Mouse (Mus musculus) C2C12 (cell line): ENCODE results near the gene Arrdc2.

Experiments used
- CEBPB ChIP-seq: IDR thresholded peaks from one replicate; pipeline ENCODE4 v1.6.1; 2011; ENCODE audit warnings: low read depth, mild to moderate bottlenecking, control low read depth, moderate library complexity
- CTCF ChIP-seq: IDR thresholded peaks from one replicate; pipeline ENCODE4 v1.5.1; 2011; ENCODE audit not compliant: control insufficient read depth, insufficient read depth, insufficient read length
- MAX ChIP-seq: IDR thresholded peaks from one replicate; pipeline ENCODE4 v1.6.1; 2011; ENCODE audit warnings: mild to moderate bottlenecking, control low read depth
- USF1 ChIP-seq: IDR thresholded peaks from one replicate; pipeline ENCODE4 v1.6.1; 2011; ENCODE audit warnings: low read depth, mild to moderate bottlenecking, control low read depth, moderate library complexity

DNA sequence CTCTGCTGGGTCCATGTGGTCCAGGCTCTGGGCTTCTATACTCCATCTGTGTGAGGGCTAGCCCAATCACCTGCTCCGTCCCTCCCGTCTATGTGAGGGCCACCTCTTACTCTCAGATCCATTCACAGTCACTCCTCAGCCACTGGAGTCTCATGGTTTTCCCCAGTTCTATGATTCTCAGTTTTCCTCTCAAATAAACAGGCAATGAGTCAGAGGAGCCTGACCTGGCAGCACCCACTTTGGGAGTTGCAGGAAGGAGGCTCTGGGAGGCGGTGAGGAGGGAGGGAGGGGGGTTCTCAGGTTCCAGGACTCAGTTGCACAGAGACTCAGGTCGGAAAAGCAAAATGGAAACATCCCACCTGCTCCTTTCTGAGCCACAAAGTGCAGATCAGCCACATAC lies 26.6 kb downstream of the Arrdc2 start:
- TF ChIP-seq CTCF (no peak), USF1 (no peak), MAX (no peak), CEBPB (no peak)
